Mouse (Mus musculus) kidney, embryonic 16.5 days (tissue): ENCODE measurements around the gene Slc27a1. TPM values are rescaled to one million over a fixed set of nuclear protein-coding genes. Genes with fewer than 3 reads are reported as not detected.
A peak's percentile ranks its signal among the peaks of the same experiment; 100 is the strongest.

Experiments
- ATAC-seq: fragments of 200-750 bp; cut with Nextera tagmentation; 2 replicates; pipeline ENCODE4 v1.8.0; 2017; ENCODE audit warnings: moderate TSS enrichment; ENCODE audit not compliant: low FRiP score, low TSS enrichment
- H3K27ac ChIP-seq: fragments of 300-500 bp; sonication (generic); 2 replicates; pipeline ENCODE4 v1.5.1; 2014; ENCODE audit warnings: low read length
- H3K27me3 ChIP-seq: fragments of 300-500 bp; sonication (generic); 2 replicates; pipeline ENCODE4 v1.6.1; 2014; ENCODE audit warnings: low read length, control low read depth, mixed read lengths; ENCODE audit not compliant: insufficient read depth
- H3K36me3 ChIP-seq: fragments of 300-500 bp; sonication (generic); 2 replicates; pipeline ENCODE4 v1.6.1; 2014; ENCODE audit warnings: low read length, control low read depth, mixed read lengths; ENCODE audit not compliant: insufficient read depth
- H3K4me1 ChIP-seq: fragments of 300-500 bp; sonication (generic); 2 replicates; pipeline ENCODE4 v1.6.1; 2014; ENCODE audit warnings: low read length, control low read depth, mixed read lengths; ENCODE audit not compliant: insufficient read depth
- H3K4me2 ChIP-seq: fragments of 300-500 bp; sonication (generic); replicated peaks from 2 replicates; pipeline ENCODE4 v1.6.1; 2014; ENCODE audit warnings: low read depth, low read length
- H3K4me3 ChIP-seq: fragments of 300-500 bp; sonication (generic); 2 replicates; pipeline ENCODE4 v1.5.1; 2014; ENCODE audit warnings: mild to moderate bottlenecking, low read length
- H3K9ac ChIP-seq: fragments of 300-500 bp; sonication (generic); replicated peaks from 2 replicates; pipeline ENCODE4 v1.6.1; 2014; ENCODE audit warnings: low read length
- H3K9me3 ChIP-seq: fragments of 300-500 bp; sonication (generic); 2 replicates; pipeline ENCODE4 v1.6.1; 2016; ENCODE audit warnings: low read length, control low read depth
- WGBS: fragments of 180-500 bp; shearing (Covaris S2); extraction: QIAGEN DNeasy Blood & Tissue Kit; methylation state at CpG from one replicate; pipeline ENCODE4 v1.1.7; 2014; 5-methylcytosine and 5-hydroxymethylcytosine counted together
- polyA plus RNA-seq: library from polyadenylated mRNA; unstranded; fragments of >200 nt; fragmentation: Nextera tagmentation; extraction: Ambion mirVana; gene quantifications from 2 replicates; pipeline ENCODE4 v1.2.1, GENCODE M21; 2015

Gene Slc27a1
- polyA plus RNA-seq, 1 experiment from 2014 or later: 49.8 TPM

DNA sequence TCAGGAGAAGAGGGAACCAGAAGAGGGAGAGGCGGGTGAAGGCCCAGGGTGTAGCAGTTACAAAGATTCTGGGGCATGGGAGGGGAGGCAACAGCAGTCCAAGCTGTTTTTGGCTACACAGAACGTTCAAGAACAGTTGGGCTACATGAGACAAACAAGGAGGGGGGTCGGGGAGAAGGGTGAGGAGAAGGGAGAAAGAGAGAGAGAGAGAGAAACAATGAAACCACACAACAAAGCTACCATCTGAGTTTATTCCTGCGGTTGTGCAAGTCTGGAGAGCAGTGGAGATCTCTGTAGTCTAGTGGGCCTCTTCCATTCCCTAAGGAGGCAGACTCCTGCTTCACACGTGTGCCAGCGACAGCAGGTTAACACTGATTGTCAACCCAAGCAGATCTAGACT lies 14.7 kb upstream of the Slc27a1 start:
- 75% methylated on average over 6 of the region's 6 CpGs for WGBS
- Histone ChIP-seq H3K36me3 (no peaks in the 10 kb centered on the region), H3K27me3 (peaks cover 16% of the 10 kb centered on the region), H3K4me2 (no peak overlapping the region), H3K27ac (peak overlapping the region; percentile 36; the same call in 1 of the 2 replicates), H3K9ac (no peak overlapping the region), H3K4me1 (peaks cover 21% of the 10 kb centered on the region), H3K9me3 (no peaks in the 10 kb centered on the region), H3K4me3 (no peak overlapping the region)
- no peak for ATAC-seq

GRCm38 (mm10) chr8:71554644-71555043 lies 14.0 kb upstream of the Slc27a1 start:
- ATAC-seq: no peak
- no peaks in the 10 kb centered on the region for H3K9me3 ChIP-seq

GRCm38 (mm10) chr8:71558071-71558957 lies 10.4 kb upstream of the Slc27a1 start, which contains the start of gene Tmem221:
TSS of gene Tmem221 (minus strand) at chr8:71558871.
- Histone ChIP-seq H3K36me3 (no peaks in the 10 kb centered on the region), H3K27me3 (peaks cover 49% of the 10 kb centered on the region), H3K4me3 (peak within 1 kb of the TSS; percentile 62), H3K9ac (peak within 1 kb of the TSS; percentile 73), H3K9me3 (no peaks in the 10 kb centered on the region), H3K27ac (no peak within 1 kb of the TSS), H3K4me1 (peaks cover 11% of the 10 kb centered on the region), H3K4me2 (peak within 1 kb of the TSS; percentile 84)
- ATAC-seq: peak; percentile 33
- WGBS: 4% methylated on average over 70 of the region's 70 CpGs

More at GRCm38 (mm10) chr8:71554644-71555043, 14.0 kb upstream of the Slc27a1 start:
- Histone ChIP-seq H3K4me3 (no peak overlapping the region), H3K4me1 (peaks cover 25% of the 10 kb centered on the region), H3K9ac (0 out of 2 replicates have a peak overlapping the region, but pooled peaks have one; percentile 11), H3K36me3 (no peaks in the 10 kb centered on the region), H3K27me3 (peaks cover 21% of the 10 kb centered on the region), H3K27ac (peak overlapping the region; percentile 36; the same call in 1 of the 2 replicates), H3K4me2 (no peak overlapping the region)
- 76% methylated on average over 2 of the region's 2 CpGs for WGBS

DNA sequence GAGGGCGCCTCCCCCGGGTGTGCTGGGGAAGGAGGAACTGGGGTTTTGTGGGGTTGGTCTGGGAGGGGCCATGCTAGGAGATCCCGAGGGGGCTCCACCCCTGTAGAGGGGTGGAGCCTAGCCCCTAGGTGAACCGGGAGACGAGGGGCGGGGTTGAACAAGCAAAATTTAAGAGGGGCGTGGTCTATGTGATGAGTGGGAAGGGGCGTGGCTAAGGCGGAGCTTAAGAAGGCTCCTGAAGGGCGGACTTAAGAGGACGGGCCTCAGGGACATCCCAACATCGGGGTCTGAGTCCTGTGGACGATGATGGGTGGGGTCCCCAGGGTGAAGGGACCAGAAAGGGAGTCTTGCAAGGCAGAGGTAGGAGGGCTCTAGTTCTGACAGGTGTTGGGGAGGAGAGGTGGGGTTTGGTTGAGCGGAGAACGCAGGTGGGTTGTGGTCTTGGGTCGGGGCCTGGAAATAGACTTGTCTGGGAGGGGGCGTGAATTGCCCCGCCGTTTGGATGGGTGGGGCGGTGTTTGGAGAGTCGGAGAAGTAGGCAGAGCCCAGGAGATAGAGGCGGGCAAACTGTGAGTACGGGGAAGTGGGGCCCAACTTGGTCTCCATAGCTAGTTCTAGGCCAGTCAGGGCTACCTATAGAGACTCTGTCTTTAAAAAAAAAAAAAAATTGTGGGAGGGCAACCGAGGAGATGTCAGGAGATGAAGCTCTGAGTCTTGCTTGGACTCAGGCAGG lies 9.6 kb upstream of the Slc27a1 start:
- Histone ChIP-seq H3K4me1 (peaks cover 11% of the 10 kb centered on the region), H3K9me3 (peaks cover 3% of the 10 kb centered on the region; the same call in 1 of the 2 replicates), H3K9ac (peak overlapping the region; percentile 73), H3K36me3 (no peaks in the 10 kb centered on the region), H3K4me2 (peak overlapping the region; percentile 84), H3K27me3 (peaks cover 49% of the 10 kb centered on the region), H3K4me3 (peak overlapping the region; percentile 62), H3K27ac (no peak overlapping the region)
- ATAC-seq: peak; percentile 70
- 1% methylated on average over 24 of the region's 24 CpGs for WGBS

- no peak overlapping the region for H3K4me3 ChIP-seq
- ATAC-seq: no peak
- peaks cover 6% of the 10 kb centered on the region; the same call in 1 of the 2 replicates for H3K9me3 ChIP-seq
- no peak overlapping the region for H3K4me2 ChIP-seq
- peaks cover 11% of the 10 kb centered on the region for H3K4me1 ChIP-seq
- no peak overlapping the region for H3K9ac ChIP-seq
- 77% methylated on average over 3 of the region's 3 CpGs for WGBS
- peaks cover 49% of the 10 kb centered on the region for H3K27me3 ChIP-seq
- no peaks in the 10 kb centered on the region for H3K36me3 ChIP-seq
- no peak overlapping the region for H3K27ac ChIP-seq
These were observed 8.6 kb upstream of the Slc27a1 start for GRCm38 (mm10) chr8:71560071-71560470.

DNA sequence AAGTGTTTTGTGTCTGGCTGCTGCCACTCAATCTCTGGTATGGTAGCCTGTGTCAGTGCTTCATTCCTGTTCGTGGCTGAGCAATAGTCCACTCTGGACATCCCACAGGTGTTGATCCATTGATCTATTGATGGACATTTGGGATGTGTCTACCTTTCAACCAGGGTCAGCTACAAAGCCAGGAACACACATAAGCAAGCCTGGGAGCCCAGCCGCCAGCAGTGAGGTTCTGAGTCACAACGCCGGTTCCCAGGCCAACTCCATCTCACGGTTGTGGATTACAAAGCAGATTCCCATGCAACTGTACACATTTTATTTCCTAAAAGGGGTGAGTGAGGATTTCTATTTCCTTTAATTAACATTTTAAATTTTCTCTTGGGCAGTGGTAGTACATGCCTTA lies 7.9 kb upstream of the Slc27a1 start:
- 85% methylated on average over 5 of the region's 5 CpGs for WGBS
- Histone ChIP-seq H3K4me1 (peaks cover 11% of the 10 kb centered on the region), H3K27me3 (peaks cover 49% of the 10 kb centered on the region), H3K4me2 (no peak overlapping the region), H3K9ac (no peak overlapping the region), H3K4me3 (no peak overlapping the region), H3K9me3 (peaks cover 6% of the 10 kb centered on the region; the same call in 1 of the 2 replicates), H3K36me3 (no peaks in the 10 kb centered on the region), H3K27ac (no peak overlapping the region)
- ATAC-seq: no peak

DNA sequence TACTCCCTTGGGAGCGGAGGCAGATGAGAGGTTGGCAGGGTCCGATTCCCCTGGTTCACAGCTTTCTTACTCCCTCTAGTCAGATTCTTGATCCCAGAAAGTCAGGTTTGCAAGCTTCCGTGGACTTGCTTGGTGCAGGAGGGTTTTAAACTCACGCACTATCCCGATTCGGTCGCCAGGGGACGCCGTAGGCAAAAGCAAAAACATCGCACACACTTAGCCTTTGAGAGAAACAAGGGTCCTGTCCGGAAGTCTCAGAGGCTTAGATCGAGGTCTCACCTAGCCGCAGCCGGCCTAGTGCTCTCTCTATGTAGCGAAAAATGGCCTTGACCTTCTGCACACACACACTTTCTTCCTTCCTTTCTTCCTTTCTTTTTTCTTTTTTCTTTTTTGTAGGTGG lies 7.3 kb upstream of the Slc27a1 start:
- no peaks in the 10 kb centered on the region for H3K36me3 ChIP-seq
- H3K4me1 ChIP-seq: peaks cover 11% of the 10 kb centered on the region
- no peak for ATAC-seq
- no peak overlapping the region for H3K27ac ChIP-seq
- no peak overlapping the region for H3K9ac ChIP-seq
- H3K27me3 ChIP-seq: peaks cover 49% of the 10 kb centered on the region
- WGBS: 2% methylated on average over 15 of the region's 15 CpGs
- H3K4me3 ChIP-seq: no peak overlapping the region
- H3K9me3 ChIP-seq: peaks cover 6% of the 10 kb centered on the region; the same call in 1 of the 2 replicates
- no peak overlapping the region for H3K4me2 ChIP-seq

DNA sequence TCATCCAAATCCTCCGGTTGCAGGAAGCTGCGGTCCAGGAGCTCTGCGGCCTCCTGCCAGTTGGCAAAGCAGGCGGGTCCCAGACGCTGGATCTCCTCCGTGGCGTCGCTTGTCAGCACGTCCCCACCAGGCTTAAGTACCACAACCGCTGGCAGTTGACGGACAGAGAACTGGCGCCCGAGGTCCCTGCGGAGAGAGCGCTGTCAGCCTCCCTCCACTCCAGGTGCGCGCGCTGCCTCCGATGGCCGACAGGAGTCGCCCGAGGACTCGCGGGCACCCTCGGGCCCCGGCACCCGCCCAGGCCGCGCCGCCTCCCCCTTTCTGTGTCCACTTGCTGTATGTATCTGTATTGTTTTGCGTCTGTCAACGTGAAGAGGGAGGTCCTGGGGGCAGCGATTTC lies 5.9 kb upstream of the Slc27a1 start:
- peaks cover 42% of the 10 kb centered on the region for H3K27me3 ChIP-seq
- H3K4me2 ChIP-seq: peak overlapping the region; percentile 50
- 1% methylated on average over 33 of the region's 33 CpGs for WGBS
- peak overlapping the region; percentile 9 for H3K9ac ChIP-seq
- H3K36me3 ChIP-seq: no peaks in the 10 kb centered on the region
- no peak overlapping the region for H3K27ac ChIP-seq
- H3K4me3 ChIP-seq: peak overlapping the region; percentile 32
- H3K4me1 ChIP-seq: peaks cover 14% of the 10 kb centered on the region
- peaks cover 6% of the 10 kb centered on the region; the same call in 1 of the 2 replicates for H3K9me3 ChIP-seq
- ATAC-seq: 0 out of 2 replicates have a peak, but pooled peaks have one; percentile 34

DNA sequence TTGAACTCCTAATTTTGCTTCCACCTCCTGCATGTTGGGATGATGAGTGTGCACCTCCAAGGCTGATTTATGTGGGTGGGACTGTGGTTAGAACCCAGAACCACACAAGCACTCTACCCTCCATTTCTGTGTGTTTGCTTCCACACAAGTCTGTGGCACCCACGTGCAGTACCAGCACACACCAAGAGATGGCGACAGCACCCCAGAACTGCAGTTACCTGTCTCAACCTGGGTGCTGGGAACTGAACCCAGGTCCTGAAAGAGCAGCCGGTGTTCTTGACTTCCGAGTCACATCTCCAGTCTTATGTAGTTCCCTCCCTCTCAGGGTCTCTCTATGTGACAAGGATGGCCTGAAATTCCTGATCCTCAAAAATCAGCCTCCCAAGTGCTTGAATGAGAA lies 4.7 kb upstream of the Slc27a1 start:
- peaks cover 33% of the 10 kb centered on the region for H3K27me3 ChIP-seq
- no peak overlapping the region for H3K9ac ChIP-seq
- peaks cover 6% of the 10 kb centered on the region; the same call in 1 of the 2 replicates for H3K9me3 ChIP-seq
- 83% methylated on average over 4 of the region's 4 CpGs for WGBS
- H3K4me1 ChIP-seq: peaks cover 18% of the 10 kb centered on the region
- no peak overlapping the region for H3K4me2 ChIP-seq
- ATAC-seq: no peak
- no peaks in the 10 kb centered on the region for H3K36me3 ChIP-seq
- no peak overlapping the region for H3K4me3 ChIP-seq
- H3K27ac ChIP-seq: no peak overlapping the region
